Mouse (Mus musculus) cortical plate, adult 2 months (tissue): ENCODE results near the gene Lrsam1.

Source experiments
- CTCF ChIP-seq: fragments of 200-500 bp; IDR thresholded peaks from 2 replicates; pipeline ENCODE4 v1.5.1; 2011; ENCODE audit warnings: mild to moderate bottlenecking, control low read depth, low read length; ENCODE audit not compliant: insufficient read depth; ENCODE audit errors: extremely low read depth
- POLR2A ChIP-seq: fragments of 200-500 bp; IDR thresholded peaks from 2 replicates; pipeline ENCODE4 v1.6.1; 2011; ENCODE audit warnings: mild to moderate bottlenecking, low read length, control low read depth; ENCODE audit not compliant: insufficient read depth; ENCODE audit errors: extremely low read depth

- TF ChIP-seq CTCF (no peak), POLR2A (no peak)
Measured at GRCm38 (mm10) chr2:32978675-32979074, 17.3 kb upstream of the Lrsam1 start.
